Mouse (Mus musculus) megakaryocyte, embryonic 14.5 days (primary cell): ENCODE measurements around the gene Mthfd1l. TPM values are rescaled to one million over a fixed set of nuclear protein-coding genes. Genes with fewer than 3 reads are reported as not detected.

ENCODE experiments used
- H3K27me3 ChIP-seq: replicated peaks from 2 replicates; pipeline ENCODE3; 2012; ENCODE audit warnings: inconsistent platforms
- H3K36me3 ChIP-seq: replicated peaks from 2 replicates; pipeline ENCODE3; 2012; ENCODE audit warnings: low read length, inconsistent platforms, mixed read lengths
- H3K4me1 ChIP-seq: 2 replicates; pipeline ENCODE4 v1.6.1; 2012; ENCODE audit warnings: inconsistent platforms
- H3K4me3 ChIP-seq: replicated peaks from 2 replicates; pipeline ENCODE3; 2012; ENCODE audit warnings: moderate library complexity, mild to moderate bottlenecking, inconsistent platforms
- H3K9me3 ChIP-seq: 2 replicates; pipeline ENCODE4 v1.6.1; 2012; ENCODE audit warnings: inconsistent platforms
- FLI1 ChIP-seq: IDR thresholded peaks from 2 replicates; pipeline ENCODE4 v1.6.1; 2012; ENCODE audit warnings: low read length, inconsistent platforms, mixed read lengths
- GATA1 ChIP-seq: IDR thresholded peaks from 3 replicates; pipeline ENCODE4 v1.6.1; 2012; ENCODE audit warnings: mixed read lengths, low read length, inconsistent platforms, borderline replicate concordance
- polyA plus RNA-seq: library from polyadenylated mRNA; stranded (reverse); fragments of >175 nt; gene quantifications from 2 replicates; pipeline ENCODE4 v1.2.3, GENCODE M21; 2012; ENCODE audit warnings: low replicate concordance; ENCODE audit not compliant: insufficient read depth

The Mthfd1l gene
- polyA plus RNA-seq, 1 experiment = 11.9 TPM

DNA sequence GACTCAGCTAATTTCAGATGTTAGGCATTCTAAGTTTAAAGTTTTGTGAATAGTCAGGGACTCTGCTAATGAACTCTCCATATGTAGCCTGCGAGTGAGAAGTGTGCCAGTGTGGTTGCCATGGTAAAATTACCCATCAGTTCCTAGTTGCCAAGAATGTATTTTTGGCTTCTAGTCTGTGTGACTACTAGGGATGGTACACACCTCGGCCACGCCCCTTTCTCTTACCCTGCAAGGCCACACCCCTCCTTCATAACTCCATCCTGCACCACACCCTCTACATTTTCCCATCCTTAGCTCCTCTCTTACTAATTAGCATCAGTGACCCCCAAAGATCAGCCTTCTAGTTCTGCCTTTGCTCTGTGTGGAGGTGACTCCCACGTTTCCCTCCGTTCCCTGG lies 29.8 kb downstream of the Mthfd1l start:
- Histone ChIP-seq H3K4me3 (no peak overlapping the region), H3K9me3 (no peaks in the 10 kb centered on the region), H3K27me3 (no peaks in the 10 kb centered on the region), H3K36me3 (peaks cover 87% of the 10 kb centered on the region), H3K4me1 (peaks cover 17% of the 10 kb centered on the region)
- no peak for TF ChIP-seq FLI1
- TF ChIP-seq GATA1 = no peak

DNA sequence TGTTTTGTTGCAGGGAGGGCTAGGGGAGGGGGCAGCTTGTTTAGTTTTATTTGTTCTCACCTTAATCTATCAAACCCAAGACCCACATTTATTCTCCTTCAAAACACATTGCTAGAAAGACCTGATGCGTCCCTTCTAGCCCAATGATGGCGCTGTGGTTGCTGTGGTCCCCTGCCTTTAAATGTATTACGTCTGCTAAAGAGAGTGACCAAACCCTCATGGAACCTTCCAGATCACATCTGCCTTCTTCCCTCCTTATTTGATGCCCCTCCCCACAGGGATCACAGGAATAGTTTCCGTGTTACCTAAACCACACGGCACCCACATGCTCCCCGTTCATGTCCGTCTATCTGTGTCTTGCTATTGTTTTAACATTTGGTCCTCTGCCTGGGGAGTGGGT lies 32.3 kb downstream of the Mthfd1l start:
- Histone ChIP-seq H3K4me3 (no peak overlapping the region), H3K9me3 (no peaks in the 10 kb centered on the region), H3K4me1 (peaks cover 14% of the 10 kb centered on the region), H3K36me3 (peaks cover 86% of the 10 kb centered on the region), H3K27me3 (no peaks in the 10 kb centered on the region)
- TF ChIP-seq GATA1 (no peak), FLI1 (no peak)

DNA sequence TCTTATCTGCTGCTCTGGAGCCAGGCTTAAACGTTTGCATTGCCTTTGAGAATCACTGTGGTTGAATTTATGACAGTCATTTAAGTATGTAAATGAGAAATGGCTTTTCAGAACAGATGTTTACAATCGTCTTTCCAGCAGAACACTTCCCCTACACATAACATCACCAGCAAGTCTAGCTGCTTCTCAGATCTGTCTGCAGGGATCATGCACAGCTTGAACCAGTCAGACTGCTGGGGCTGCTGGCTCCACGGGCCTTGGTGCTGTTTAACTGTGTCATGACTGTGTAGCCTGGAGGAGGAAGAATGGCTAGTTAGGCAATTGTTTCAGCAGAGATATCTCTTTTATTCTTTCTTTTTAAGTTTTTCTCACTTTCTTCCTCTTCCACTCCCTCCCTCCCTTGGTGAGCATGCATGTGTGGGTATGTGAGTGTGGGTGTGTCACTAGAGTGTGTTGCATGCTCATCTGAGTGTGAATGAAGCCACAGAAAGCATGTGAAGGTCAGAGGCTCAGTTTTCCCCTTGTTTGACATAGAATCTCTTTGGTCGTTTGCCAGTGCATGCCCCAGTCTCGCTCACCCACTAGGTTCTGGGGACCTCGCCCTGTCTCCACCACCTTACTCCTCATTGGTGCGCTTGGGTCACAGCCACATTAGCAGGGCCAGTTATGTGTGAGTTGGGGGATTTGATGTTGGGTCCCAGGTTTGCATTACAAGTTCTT lies 33.5 kb downstream of the Mthfd1l start:
- TF ChIP-seq GATA1 = no peak
- no peak for TF ChIP-seq FLI1
- Histone ChIP-seq H3K27me3 (no peaks in the 10 kb centered on the region), H3K36me3 (peaks cover 86% of the 10 kb centered on the region), H3K4me1 (peaks cover 5% of the 10 kb centered on the region; the same call in 1 of the 2 replicates), H3K9me3 (no peaks in the 10 kb centered on the region), H3K4me3 (no peak overlapping the region)

DNA sequence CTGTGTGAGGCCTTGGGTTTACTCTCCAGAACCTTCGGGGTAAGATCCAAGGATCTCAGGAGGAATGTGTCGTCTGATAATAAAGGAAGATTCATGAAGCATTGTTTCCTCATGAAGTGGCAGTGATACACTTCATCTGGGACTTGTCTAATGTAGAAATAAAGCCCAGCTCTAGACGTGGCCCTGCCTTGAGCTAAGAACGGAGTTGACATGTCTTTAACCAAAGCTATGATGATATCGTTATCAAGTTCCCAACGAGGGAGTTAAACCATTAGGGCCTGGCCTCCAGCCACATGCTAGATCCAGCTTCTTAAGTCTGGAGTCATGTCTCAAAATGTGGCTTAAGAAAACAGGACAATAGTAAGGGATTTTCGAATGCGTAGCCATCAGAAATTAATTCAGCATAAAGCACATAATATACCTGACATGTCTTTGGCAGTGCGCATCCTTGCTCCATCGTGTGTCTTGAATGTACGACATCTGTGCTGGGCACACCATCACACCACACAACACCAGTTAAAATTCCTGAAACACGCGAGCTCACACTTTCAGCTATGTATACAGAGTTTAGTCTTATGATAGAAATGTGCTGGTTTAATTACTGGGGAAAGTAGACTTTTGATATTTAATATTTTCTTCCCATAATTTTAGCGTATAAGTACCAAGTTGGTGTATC lies 49.8 kb downstream of the Mthfd1l start:
- Histone ChIP-seq H3K9me3 (no peaks in the 10 kb centered on the region), H3K36me3 (peaks cover 90% of the 10 kb centered on the region), H3K27me3 (no peaks in the 10 kb centered on the region), H3K4me3 (no peak overlapping the region), H3K4me1 (peaks cover 3% of the 10 kb centered on the region; the same call in 1 of the 2 replicates)
- TF ChIP-seq GATA1 (no peak), FLI1 (no peak)

GRCm38 (mm10) chr10:4026616-4027015 lies 53.7 kb downstream of the Mthfd1l start:
- no peak overlapping the region for H3K4me3 ChIP-seq
- peaks cover 91% of the 10 kb centered on the region for H3K36me3 ChIP-seq
- TF ChIP-seq GATA1 (no peak), FLI1 (no peak)
- no peaks in the 10 kb centered on the region for H3K9me3 ChIP-seq
- no peaks in the 10 kb centered on the region for H3K4me1 ChIP-seq
- no peaks in the 10 kb centered on the region for H3K27me3 ChIP-seq

DNA sequence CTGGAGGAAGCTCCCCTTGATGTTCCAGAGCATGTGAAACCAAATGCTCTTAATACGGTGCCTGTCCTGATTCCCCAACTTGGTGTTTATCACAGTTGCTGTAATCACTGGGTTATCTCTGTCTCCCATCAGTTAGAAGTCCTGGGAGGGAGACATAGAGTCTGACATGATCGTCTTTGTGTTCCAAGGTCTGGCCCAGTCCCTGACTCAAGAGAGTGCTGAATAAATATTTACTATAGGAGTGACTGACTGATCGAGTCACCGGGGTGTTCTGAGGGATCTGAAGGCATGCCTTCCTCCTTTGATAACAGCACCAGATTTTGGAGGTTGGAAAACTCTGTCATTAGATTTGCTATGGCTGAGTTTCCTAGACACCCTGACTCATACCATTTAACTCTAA lies 54.5 kb downstream of the Mthfd1l start:
- no peaks in the 10 kb centered on the region for H3K9me3 ChIP-seq
- no peaks in the 10 kb centered on the region for H3K4me1 ChIP-seq
- TF ChIP-seq FLI1 (no peak), GATA1 (no peak)
- H3K4me3 ChIP-seq = no peak overlapping the region
- peaks cover 93% of the 10 kb centered on the region for H3K36me3 ChIP-seq
- no peaks in the 10 kb centered on the region for H3K27me3 ChIP-seq

DNA sequence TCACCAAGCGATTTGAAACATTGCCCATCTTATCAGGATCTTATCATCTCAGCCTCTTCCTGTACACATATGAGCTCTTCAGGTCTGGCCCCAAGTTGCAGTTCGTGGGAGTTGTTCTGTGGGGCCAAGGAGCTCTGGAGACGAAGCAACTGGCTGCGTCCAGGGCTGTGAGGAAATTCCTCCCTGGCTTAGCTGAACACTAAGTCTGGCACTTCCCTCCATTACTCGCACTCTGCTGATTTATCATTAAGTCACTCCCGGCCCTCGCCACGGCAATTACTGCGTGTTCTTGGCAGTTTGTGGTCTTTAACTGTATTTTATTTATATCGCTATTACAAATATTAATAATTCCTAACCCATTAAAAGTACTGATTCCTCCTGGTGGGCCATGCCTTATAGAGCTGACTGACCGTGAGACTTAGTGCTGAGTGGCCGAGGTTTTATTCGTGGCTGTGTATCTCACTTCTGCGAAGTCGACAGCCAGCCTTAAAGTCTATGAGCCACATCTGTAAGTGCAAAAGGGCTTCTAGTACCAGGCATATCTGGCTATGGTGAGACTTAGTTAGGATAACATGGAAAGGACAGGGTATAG lies 56.0 kb downstream of the Mthfd1l start:
- no peak overlapping the region for H3K4me3 ChIP-seq
- no peaks in the 10 kb centered on the region for H3K4me1 ChIP-seq
- no peaks in the 10 kb centered on the region for H3K9me3 ChIP-seq
- no peak for TF ChIP-seq GATA1
- TF ChIP-seq FLI1 = no peak
- no peaks in the 10 kb centered on the region for H3K27me3 ChIP-seq
- peaks cover 97% of the 10 kb centered on the region for H3K36me3 ChIP-seq

DNA sequence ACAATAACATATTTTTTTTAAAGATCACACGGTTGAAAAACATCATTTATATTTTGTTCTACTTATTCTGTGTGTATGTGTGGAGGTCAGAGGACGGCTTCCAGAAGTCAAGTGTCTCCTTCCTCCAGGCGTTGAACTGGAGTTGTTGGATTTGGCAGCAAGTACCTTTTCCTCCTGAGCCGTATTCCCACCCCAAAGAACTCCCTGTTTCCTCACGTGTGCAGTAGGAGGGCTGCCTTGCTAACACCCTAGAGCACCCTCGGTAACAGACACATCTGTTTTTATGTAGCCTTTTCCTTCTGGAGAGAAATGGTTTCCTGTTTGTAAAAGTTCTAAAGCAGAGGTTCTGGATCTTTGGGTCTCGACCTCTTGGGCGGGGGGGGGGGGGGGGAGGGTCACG lies 60.8 kb downstream of the Mthfd1l start:
- Histone ChIP-seq H3K4me3 (no peak overlapping the region), H3K27me3 (no peaks in the 10 kb centered on the region), H3K4me1 (peaks cover 19% of the 10 kb centered on the region), H3K9me3 (no peaks in the 10 kb centered on the region), H3K36me3 (peaks cover 86% of the 10 kb centered on the region)
- TF ChIP-seq FLI1 = no peak
- TF ChIP-seq GATA1 = no peak

- H3K36me3 ChIP-seq = peaks cover 84% of the 10 kb centered on the region
- peak overlapping the region; percentile 67 for H3K4me3 ChIP-seq
- H3K4me1 ChIP-seq = peaks cover 19% of the 10 kb centered on the region
- TF ChIP-seq GATA1 = no peak
- TF ChIP-seq FLI1 = no peak
- H3K27me3 ChIP-seq = no peaks in the 10 kb centered on the region
- H3K9me3 ChIP-seq = no peaks in the 10 kb centered on the region
These were observed 63.6 kb downstream of the Mthfd1l start for GRCm38 (mm10) chr10:4036476-4036875.

- no peaks in the 10 kb centered on the region for H3K9me3 ChIP-seq
- H3K4me3 ChIP-seq = no peak overlapping the region
- peaks cover 19% of the 10 kb centered on the region for H3K4me1 ChIP-seq
- no peaks in the 10 kb centered on the region for H3K27me3 ChIP-seq
- H3K36me3 ChIP-seq = peaks cover 84% of the 10 kb centered on the region
- TF ChIP-seq FLI1 (no peak), GATA1 (no peak)
These were observed 64.1 kb downstream of the Mthfd1l start for GRCm38 (mm10) chr10:4037066-4037465.
